Mouse (Mus musculus): ENCODE measurements around the gene Tnnt1.
"Not testable (repeated sequence)": the region's sequence is repeated elsewhere in the genome, so short reads cannot be mapped to it uniquely, and the experiment has no call there.

Gene Tnnt1

GRCm38 (mm10) chr7:4516332-4517050, at the start of gene Tnnt1:
Gene Tnnt1, minus strand, starts transcription at chr7:4516382.
- DNase-seq: no peak

DNA sequence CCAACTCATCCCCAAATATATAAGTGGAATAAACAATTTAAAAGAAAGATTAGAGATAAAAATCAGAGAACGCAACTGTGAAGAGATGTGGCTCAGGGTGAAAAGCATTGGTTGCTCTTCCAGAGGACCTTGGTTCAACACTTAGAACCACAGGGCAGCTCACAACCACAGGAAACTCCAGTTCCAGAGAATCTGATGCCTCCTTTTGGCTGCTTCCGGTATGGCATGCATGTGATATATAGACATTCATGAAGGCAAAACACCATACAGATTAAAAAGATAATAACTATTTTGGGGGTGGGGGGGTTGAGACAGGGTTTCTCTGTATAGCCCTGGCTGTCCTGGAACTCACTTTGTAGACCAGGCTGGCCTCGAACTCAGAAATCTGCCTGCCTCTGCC, 46.5 kb upstream of the Tnnt1 start:
- DNase-seq: no peak

DNA sequence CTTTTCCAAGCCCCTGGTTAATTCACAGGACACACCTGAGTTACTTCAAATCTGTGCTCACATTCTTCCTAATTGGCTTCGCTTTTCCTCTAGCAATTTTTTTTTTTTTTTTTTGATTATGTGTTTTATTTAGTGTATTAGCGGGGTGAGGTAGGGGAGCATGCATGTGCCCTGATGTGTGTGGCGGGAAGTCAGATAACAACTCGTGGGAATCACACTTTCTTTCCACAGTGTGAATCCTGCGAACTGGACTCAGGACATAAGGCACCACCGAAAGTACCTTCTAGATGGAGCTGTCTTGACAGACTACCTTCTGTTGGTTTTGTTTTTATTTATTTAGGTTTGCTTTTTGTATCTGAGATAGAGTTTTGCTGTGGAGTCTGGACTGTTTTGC, 41.0 kb upstream of the Tnnt1 start:
- DNase-seq: no peak

- DNase-seq: peak; percentile 89
These were observed 40.3 kb upstream of the Tnnt1 start for GRCm38 (mm10) chr7:4556256-4557166.

DNA sequence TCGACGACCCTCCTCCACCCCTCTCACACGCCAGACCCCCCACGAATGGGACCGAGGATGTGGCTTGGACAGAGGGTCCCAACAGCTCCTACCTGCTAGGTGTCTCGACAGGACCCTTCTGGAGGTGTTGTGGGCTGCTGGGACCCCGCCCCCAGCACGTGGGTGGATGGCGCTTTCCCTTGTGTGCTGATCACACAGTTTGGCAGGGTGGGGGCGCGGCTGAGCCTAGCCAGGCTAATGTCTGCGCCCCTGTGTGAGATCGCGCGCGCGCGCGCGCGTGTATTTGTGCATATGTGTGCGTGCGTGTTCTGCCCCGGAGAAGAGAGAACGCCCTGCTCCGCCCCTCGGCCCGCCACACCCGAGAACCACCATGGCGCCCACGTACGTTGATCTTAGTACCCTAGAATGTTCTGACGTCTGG, 31.0 kb upstream of the Tnnt1 start, which contains the start of gene Syt5:
Syt5 (minus strand) TSS at position 321 of the 421 bp plus-strand sequence.
- DNase-seq: no peak

DNA sequence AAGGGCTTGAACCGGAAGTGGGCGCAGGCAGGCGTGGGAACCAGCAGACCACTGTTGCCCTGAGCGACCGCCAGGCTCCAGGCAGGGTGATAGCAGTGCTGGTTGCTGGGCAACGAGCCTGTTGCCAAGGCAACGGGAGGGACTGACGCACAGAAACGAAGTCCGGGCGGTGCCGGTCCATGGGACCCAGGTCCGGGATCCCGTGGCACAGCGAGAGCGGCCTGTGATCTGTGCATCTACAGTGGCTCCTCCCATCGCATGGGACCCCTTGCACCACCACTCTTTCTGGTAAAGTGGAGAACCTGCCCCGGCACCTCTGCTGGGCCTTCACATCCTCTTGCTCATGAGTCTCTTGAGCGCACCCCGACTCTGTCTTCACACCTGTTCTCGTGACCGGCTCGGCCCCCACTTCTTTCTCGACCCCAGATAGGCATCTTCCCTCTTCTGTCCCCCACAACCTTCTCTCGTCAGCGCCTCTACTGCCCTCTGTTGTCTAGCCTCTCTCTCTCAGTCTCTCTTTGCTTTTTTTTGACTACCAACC, 30.5 kb upstream of the Tnnt1 start:
- DNase-seq: peak; percentile 84

GRCm38 (mm10) chr7:4546050-4546449, 29.9 kb upstream of the Tnnt1 start:
- no peak for DNase-seq

DNA sequence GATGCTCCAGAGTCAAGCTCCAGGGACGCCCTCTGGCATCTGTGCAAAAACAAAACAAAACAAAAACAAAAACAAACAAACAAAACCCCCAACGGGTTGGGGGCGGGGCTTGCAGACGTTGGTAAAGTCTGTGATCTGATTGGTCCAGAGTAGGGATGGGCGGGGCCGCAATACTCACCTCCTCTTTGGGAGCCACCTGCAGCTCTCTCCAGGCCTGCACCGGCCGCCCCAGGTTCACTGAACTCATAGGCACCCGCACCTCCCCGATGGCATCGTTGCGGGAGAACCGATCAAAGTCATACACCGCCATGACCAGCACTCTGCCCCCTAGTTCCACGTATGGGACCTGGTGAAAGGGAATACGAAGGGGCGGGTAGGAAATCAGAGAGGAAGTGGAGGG, 25.8 kb upstream of the Tnnt1 start:
- DNase-seq: no peak

- no peak for DNase-seq
These were observed 25.2 kb upstream of the Tnnt1 start for GRCm38 (mm10) chr7:4541344-4541743.

DNA sequence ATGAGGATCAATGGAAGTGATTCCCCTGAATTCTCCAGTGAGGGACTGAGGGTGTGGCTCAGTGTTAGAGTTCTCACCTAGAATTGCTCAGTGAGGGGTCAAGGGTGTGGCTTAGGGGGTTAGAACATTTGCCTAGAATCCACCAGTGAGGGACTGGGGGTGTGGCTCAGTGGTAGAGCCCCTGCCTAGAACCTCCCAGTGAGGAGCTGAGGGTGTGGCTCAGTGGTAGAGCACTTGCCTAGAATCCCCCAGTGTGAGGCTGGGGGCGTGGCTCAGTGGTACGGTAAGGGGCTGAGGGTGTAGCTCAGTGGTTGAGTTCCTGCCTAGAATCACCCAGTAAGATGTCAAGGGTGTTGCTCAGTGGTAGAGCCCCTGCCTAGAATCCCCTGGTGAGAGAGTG, 22.8 kb upstream of the Tnnt1 start:
- DNase-seq: no peak

DNA sequence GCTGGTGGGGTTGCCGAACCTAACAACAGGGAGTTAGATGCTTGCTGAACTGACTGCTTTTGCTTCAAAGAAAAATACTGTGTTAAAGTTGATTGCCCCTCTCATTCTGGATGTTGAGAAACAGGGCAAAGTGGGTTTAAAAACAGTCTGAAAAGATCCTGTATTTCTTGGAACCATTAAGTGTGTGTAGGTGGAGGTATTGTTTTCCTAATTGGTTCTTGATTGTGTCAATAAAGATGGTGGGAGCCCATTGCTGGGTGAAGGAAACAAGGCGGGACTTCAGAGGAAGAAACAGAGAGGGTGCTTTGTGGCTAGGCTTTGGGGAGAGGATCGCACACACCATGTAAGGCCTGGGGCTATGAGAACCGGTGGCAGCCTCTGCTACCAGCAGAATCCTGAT, 21.0 kb upstream of the Tnnt1 start:
- no peak for DNase-seq

DNA sequence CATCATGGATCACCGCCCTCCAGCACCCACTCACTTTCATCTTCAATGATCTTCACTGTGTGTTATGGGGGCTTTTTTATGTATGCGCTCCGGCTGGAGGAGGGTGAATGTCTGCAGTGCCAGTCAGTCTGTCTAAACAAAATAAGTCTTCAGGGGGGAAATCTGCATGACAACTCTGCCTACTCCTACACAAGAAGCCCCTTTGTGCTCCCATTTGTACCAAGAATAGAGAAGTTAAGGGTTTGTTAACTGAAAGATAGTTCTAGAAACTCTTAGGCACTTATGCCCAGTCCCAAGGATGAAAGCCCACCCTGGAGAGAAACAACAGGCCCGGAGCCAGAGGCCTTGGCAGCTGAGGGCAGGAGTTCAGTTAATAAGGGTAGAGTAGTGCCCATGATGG, 20.2 kb upstream of the Tnnt1 start:
- DNase-seq: no peak

- DNase-seq: no peak
These were observed 16.0 kb upstream of the Tnnt1 start, which contains the start of gene Dnaaf3 for GRCm38 (mm10) chr7:4532005-4532729. Gene Dnaaf3, minus strand, starts transcription at chr7:4532453.

GRCm38 (mm10) chr7:4530166-4530565, 14.0 kb upstream of the Tnnt1 start:
- not testable (repeated sequence) for DNase-seq

- DNase-seq: no peak
These were observed 11.1 kb upstream of the Tnnt1 start for GRCm38 (mm10) chr7:4527302-4527689.

- peak; percentile 70 for DNase-seq
These were observed 10.4 kb upstream of the Tnnt1 start for GRCm38 (mm10) chr7:4526341-4527301.

GRCm38 (mm10) chr7:4524212-4524922, 8.2 kb upstream of the Tnnt1 start, which contains the start of gene Tnni3:
Gene Tnni3, minus strand, starts transcription at chr7:4524229.
- DNase-seq: not testable (repeated sequence)

- DNase-seq: no peak
These were observed 7.3 kb upstream of the Tnnt1 start for GRCm38 (mm10) chr7:4523205-4524130.

DNA sequence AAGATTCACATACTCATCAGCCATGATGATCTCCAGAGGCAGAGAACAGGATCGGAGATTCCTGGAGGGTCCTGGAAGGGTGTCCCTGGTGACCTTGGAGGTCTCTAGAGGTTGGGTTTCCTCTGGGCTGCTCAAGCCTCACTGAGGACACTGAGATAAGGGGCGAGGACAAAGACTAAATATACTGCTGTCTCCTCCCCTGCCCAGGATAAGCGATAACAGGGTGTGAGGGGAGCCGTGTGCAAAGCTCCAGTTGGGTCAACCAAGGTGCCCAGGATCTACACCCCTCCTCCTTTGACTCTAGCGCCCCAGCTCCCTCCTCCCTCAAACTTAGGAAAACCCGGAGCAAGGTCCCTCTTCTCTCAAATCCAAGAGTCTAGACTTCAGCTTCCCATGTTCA, 6.1 kb upstream of the Tnnt1 start:
- DNase-seq: no peak

Measured in cerebellum, adult 9-10 months (tissue).